Mouse (Mus musculus) gastrocnemius, postnatal 36 days (tissue): ENCODE measurements around the gene Adam12. TPM values are rescaled to one million over a fixed set of nuclear protein-coding genes. Genes with fewer than 3 reads are reported as not detected.

Experiments
- microRNA-seq, 2 experiments: library from miRNA; unstranded; fragments of <30 nt; microRNA quantifications; one replicate each; pipeline ENCODE4 v1.2.0; 2021
- total RNA-seq, 2 experiments: library from RNA; stranded (reverse); gene quantifications; 2 replicates each; pipeline ENCODE4 v1.2.3; 2021

Gene Adam12
- total RNA-seq, 2 experiments from 2014 or later, result 0.82 to 1.8 TPM

Small RNA genes within 50 kb of the gene (microRNA-seq; reads per million reads assigned to microRNA genes)
- 0 reads per million in 2 experiments for gene Gm23631

Other genes with a start within 250 kb of the Adam12 start
- gene D7Ertd443e, start 153.5 kb upstream of the Adam12 start, total RNA-seq, result not detected